Mouse (Mus musculus): ENCODE results near the gene Sgta.
"Not testable (repeated sequence)": the region's sequence is repeated elsewhere in the genome, so short reads cannot be mapped to it uniquely, and the experiment has no call there.

The Sgta gene

DNA sequence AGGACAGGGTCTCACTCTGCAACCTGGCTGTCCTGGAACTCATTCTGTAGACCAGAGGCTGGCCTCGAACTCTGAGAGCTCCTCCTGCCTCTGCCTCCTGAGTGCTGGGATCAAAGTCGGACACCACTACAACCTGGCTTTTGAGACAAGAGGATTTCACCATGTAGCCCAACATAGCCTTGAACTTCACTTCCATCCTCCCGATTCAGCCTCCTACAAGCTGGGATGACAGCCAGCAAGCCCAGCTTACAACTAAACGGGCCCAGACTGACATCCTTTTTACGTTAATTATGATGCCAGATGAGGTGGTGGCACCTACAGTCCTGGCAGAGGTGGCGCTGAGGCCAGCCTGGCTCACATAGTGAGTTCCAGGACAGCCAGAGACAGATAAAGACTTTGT is 1.1 kb downstream of the Sgta start:
- in situ Hi-C loops (cut with MboI; ENCODE audit: low sequenced_read_pairs): no loop called here

DNA sequence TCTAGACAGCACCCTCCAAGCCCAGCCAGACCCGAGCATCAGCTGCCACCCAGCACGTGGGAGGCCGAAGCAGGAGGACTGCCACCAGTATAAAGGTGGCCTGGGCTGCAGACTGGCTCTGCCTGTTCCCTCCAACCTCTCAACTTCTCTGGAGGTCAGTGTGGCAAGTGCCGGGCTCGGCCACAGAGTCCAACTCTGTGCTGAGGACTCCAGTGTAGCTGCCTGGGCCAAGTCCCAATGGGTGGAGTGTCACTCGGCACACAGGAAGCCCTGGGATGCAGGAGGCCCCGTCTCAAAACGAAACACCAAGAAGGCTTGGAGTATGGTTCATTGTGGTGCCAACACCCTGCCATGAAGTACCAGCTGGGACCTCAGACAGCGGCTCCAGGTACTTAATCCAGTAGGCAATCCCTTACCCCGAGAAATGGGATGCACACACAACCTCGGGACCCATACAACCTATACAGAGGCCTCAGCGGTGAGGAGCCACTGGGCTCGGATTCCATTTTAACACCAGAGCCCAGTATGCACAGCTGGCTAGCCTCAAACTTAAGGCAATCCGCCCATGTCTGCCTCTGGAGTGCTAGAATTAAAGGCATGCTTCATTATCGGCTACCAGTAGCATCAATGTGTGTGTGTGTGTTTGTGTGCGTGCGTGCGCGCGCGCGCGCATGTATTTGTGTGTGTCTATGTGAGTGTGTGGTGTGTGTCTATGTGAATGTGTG is 2.4 kb downstream of the Sgta start:
- in situ Hi-C loops (cut with MboI; ENCODE audit: low sequenced_read_pairs): no loop called here

GRCm38 (mm10) chr10:81055802-81056340 is 4.1 kb downstream of the Sgta start:
- in situ Hi-C loops (cut with MboI; ENCODE audit: low sequenced_read_pairs): not testable (repeated sequence)

DNA sequence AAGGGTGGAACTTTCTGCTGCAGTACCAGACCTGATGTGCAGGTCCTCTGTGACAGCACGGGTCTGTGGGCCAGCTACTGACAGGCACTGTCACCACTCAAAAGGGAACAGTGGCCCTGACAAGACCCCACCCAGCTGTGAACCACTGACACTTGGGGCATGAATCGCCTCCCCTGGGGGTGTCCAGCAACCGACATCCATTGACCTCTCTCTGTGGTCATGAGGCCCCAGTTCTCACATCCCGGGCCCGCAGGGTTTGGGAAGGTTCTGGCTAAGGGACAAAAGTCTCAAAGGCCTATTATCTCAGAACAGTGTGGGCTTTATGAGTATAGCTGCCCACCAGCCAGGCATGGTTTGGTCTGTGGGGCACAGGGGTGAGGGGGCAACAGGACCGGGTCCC is 4.8 kb downstream of the Sgta start:
- in situ Hi-C loops (cut with MboI; ENCODE audit: low sequenced_read_pairs): no loop called here

GRCm38 (mm10) chr10:81052577-81052976 is 7.4 kb downstream of the Sgta start:
- in situ Hi-C loops (cut with MboI; ENCODE audit: low sequenced_read_pairs): no loop called here

GRCm38 (mm10) chr10:81051133-81051532 is 8.8 kb downstream of the Sgta start:
- in situ Hi-C loops (cut with MboI; ENCODE audit: low sequenced_read_pairs): no loop called here

GRCm38 (mm10) chr10:81050645-81051044 is 9.3 kb downstream of the Sgta start:
- in situ Hi-C loops (cut with MboI; ENCODE audit: low sequenced_read_pairs): no loop called here

DNA sequence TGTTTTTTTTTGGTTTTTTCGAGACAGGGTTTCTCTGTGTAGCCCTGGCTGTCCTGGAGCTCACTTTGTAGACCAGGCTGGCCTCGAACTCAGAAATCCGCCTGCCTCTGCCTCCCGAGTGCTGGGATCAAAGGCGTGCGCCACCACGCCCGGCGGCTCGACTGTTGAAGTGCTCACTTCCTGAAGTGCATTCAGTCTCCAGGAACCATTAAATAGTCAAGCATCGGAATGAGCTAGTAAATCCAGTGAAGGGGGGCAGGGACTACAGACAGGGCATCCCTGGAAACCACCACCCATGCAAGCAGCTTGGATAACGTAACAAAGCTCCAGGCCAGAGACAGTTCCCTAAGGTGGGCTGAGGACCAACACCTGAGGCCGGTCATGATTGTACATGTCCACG is 14.7 kb downstream of the Sgta start:
- in situ Hi-C loops (cut with MboI; ENCODE audit: low sequenced_read_pairs): not testable (repeated sequence)

DNA sequence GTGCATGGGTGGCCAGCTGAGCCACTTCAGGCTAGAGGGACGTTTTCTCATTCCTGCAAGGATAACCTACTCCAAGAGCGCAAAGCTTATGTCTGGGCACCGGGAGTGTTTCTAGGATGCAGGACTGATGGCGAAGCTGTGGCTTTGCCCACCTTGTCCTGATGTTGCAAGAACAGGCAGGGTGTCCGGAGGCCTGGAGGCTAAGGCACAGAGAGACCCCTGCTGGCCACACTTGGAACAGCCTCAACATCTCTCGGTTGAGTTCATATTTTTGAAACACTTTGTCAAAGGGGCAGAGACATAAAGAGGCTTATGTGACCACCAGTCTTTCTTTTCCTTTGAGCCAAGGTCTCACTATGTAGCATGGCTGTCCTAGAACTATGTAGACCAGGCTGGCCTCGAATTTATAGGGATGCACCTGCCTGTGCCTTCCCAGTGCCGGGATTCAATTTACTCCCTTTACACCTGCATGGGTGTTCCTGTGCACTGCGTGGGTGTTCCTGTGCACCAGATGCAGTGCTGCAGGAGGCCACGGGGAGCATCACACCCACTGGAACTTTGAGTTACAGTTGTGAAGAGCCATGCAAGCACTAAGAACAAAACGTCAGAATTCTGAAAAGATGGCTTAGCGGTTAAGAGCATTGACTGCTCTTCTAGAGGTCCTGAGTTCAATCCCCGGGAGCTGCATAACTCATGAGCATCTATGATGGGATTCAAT is 18.4 kb downstream of the Sgta start:
- in situ Hi-C loops (cut with MboI; ENCODE audit: low sequenced_read_pairs): no loop called here

GRCm38 (mm10) chr10:81036988-81037580 is 22.9 kb downstream of the Sgta start, which contains the start of gene Slc39a3:
TSS of gene Slc39a3 (minus strand) at chr10:81037426.
- in situ Hi-C loops (cut with MboI; ENCODE audit: low sequenced_read_pairs): no loop called here

GRCm38 (mm10) chr10:81036251-81036650 is 23.7 kb downstream of the Sgta start:
- in situ Hi-C loops (cut with MboI; ENCODE audit: low sequenced_read_pairs): no loop called here

- in situ Hi-C loops (cut with MboI; ENCODE audit: low sequenced_read_pairs): no loop called here
These were observed 26.4 kb downstream of the Sgta start for GRCm38 (mm10) chr10:81033586-81033985.

GRCm38 (mm10) chr10:81029031-81029430 is 30.9 kb downstream of the Sgta start:
- in situ Hi-C loops (cut with MboI; ENCODE audit: low sequenced_read_pairs): no loop called here

DNA sequence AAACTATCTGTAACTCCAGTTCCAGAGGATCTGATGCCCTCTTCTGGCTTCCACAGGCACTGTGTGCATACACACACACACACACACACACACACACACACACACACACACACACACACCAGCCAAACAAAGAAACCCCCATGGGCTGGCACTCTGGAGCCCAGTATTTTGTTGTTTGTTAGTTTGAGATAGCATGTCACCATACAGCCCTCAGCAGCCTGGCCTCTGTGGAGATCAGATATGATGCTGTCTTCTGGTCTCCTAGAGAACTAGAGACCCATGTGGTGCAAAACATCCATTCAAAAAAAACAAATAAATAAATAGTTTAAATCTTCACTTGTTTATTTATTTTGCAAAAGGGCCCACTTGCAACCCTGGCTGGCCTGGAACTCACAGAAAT is 31.8 kb downstream of the Sgta start:
- in situ Hi-C loops (cut with MboI; ENCODE audit: low sequenced_read_pairs): no loop called here

DNA sequence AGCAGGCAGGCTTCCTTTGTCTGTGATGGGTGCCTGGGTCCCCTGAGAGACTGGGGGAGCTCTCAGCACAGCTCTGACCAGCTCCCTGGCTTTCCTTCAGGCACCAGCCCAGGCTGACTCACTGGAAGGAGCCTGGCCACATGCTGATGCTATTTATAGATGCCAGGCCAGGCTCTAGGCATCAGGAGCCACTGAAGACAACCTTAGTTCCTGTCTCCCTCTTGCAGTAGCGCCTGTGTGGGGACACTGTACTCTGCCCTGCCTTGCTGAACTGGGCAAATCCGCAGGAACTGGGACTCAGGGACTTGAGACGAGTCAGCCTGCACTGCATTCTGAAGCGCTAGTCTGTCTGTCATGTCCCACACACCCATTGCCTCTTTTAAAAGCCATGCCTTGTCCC is 32.6 kb downstream of the Sgta start:
- in situ Hi-C loops (cut with MboI; ENCODE audit: low sequenced_read_pairs): no loop called here

GRCm38 (mm10) chr10:81026857-81027256 is 33.1 kb downstream of the Sgta start:
- in situ Hi-C loops (cut with MboI; ENCODE audit: low sequenced_read_pairs): no loop called here

DNA sequence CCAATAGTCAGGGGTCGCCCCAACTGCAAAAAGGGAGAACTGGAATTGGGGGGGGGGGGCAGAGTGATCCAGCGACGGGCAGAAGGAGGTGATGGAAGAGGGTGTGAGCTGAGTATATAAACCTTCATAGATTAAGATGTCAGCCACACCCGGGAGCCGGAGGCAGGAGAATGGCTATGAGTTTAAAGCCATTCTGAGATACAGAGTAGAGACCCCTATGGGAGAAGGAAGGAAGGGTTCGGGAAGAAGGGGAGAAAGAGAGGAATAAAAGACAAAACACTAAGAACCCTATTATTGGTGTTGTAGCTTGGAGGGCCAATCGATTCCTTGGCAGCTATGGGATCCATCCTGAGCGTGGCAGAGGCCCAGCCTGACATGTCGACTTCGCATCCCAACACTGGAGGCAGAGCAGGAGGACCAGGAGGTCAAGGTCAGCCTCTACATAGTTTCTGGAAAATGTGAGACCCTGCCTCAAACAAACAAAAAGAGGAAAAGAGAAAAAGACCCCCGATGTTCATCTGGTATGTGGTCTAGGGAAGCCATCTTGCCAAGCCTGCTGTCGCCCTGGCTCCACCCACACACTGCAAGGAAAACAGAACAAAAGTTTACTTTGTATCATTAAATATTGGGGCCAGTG is 34.2 kb downstream of the Sgta start, which contains the start of gene Diras1:
TSS of gene Diras1 (minus strand) at position 24 of the 637 bp plus-strand sequence.
- in situ Hi-C loops (cut with MboI; ENCODE audit: low sequenced_read_pairs): no loop called here

- in situ Hi-C loops (cut with MboI; ENCODE audit: low sequenced_read_pairs): no loop called here
These were observed 34.8 kb downstream of the Sgta start for GRCm38 (mm10) chr10:81025047-81025621.

DNA sequence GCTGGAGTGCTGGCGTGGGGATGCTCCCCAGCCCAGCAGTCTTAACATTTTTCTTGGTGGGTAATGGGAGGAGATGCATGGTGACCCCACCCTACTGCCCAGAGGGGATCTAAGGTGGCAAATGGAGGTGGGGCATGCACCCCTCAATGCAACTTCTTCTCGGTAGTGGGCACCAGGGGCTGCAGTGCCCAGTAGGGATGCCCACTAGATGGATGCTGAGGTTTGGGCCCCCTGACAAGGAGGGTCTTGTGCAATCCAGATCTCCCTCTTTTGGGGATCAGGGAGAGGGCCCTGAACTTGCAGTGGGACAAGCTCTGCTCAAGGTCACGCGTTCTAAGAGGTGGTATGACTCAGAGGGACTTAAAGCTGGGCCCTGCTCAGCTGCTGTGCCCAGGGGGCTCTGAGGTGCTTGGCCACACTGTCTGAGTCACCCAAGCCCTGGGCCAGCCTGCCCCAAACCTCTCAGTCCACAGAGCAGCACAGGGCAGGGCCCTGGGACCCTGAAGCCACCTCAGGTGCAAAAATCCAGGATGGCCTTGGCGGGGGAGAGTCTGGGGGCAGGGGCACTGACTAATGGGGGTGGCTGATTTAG is 35.5 kb downstream of the Sgta start:
- in situ Hi-C loops (cut with MboI; ENCODE audit: low sequenced_read_pairs): no loop called here

DNA sequence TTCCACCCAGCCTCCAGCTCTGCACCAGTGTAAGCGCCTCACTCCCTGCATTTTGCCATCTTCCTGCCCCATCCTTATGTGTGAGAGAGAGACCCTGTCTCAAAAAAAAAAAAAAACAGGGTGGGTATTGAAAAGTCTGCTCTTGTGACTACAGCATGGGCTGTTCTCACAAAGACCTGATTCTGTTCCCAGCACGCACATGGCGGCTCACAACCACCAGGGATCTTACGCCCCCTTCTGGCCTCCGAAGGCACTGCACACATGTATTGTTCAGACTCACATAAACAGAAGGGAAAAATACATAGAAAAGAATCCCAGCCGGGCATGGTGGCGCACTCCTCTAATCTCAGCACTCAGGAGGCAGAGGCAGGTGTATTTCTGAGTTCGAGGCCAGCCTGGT is 37.2 kb downstream of the Sgta start:
- in situ Hi-C loops (cut with MboI; ENCODE audit: low sequenced_read_pairs): no loop called here

All from CH12F3 (cell line).